Mouse (Mus musculus) bone marrow, adult 2 months (tissue): ENCODE measurements around the gene Ccdc152. TPM values are rescaled to one million over a fixed set of nuclear protein-coding genes. Genes with fewer than 3 reads are reported as not detected.

Experiments
- H3K27ac ChIP-seq: fragments of 200-500 bp; 2 replicates; pipeline ENCODE4 v1.5.1; 2012; ENCODE audit warnings: low read depth, mild to moderate bottlenecking, control low read depth, inconsistent platforms, low read length; ENCODE audit not compliant: control insufficient read depth, poor library complexity, insufficient read depth
- H3K4me1 ChIP-seq: fragments of 200-500 bp; 2 replicates; pipeline ENCODE4 v1.6.1; 2011; ENCODE audit warnings: low read length; ENCODE audit not compliant: control insufficient read depth, insufficient read depth
- H3K4me3 ChIP-seq: fragments of 200-500 bp; replicated peaks from 2 replicates; pipeline ENCODE3; 2011; ENCODE audit warnings: mild to moderate bottlenecking, low read depth, low read length, control low read depth; ENCODE audit not compliant: control insufficient read depth
- CTCF ChIP-seq: fragments of 200-500 bp; IDR thresholded peaks from 2 replicates; pipeline ENCODE4 v1.5.1; 2011; ENCODE audit warnings: low read length, control low read depth; ENCODE audit not compliant: control insufficient read depth, insufficient read depth
- POLR2A ChIP-seq: fragments of 200-500 bp; IDR thresholded peaks from 2 replicates; pipeline ENCODE4 v1.6.1; 2011; ENCODE audit warnings: low read depth, mild to moderate bottlenecking, control low read depth, low read length, borderline replicate concordance; ENCODE audit not compliant: control insufficient read depth
- WGBS: fragments of 180-500 bp; shearing (Covaris S2); methylation state at CpG from one replicate; pipeline ENCODE4 v1.1.7; 2018; 5-methylcytosine and 5-hydroxymethylcytosine counted together
- polyA plus RNA-seq: library from polyadenylated mRNA; stranded (reverse); fragments of >200 nt; gene quantifications from 2 replicates; pipeline ENCODE4 v1.2.4, GENCODE M21; 2011; ENCODE audit warnings: low replicate concordance; ENCODE audit not compliant: missing spikeins, insufficient read depth, insufficient read length

The Ccdc152 gene
- polyA plus RNA-seq, 1 experiment, result not detected

- TF ChIP-seq POLR2A (no peak), CTCF (no peak)
- Histone ChIP-seq H3K4me3 (no peak overlapping the region), H3K27ac (no peak overlapping the region), H3K4me1 (peaks cover 5% of the 10 kb centered on the region)
- WGBS, result 76% methylated on average over 9 of the region's 9 CpGs
These were observed 71.0 kb downstream of the Ccdc152 start for GRCm38 (mm10) chr15:3232168-3232835.

GRCm38 (mm10) chr15:3231004-3231403 lies 72.3 kb downstream of the Ccdc152 start:
- H3K27ac ChIP-seq, result no peak overlapping the region
- TF ChIP-seq POLR2A, result no peak
- TF ChIP-seq CTCF, result no peak
- H3K4me1 ChIP-seq, result peaks cover 5% of the 10 kb centered on the region
- H3K4me3 ChIP-seq, result no peak overlapping the region
- 51% methylated on average over 4 of the region's 4 CpGs for WGBS

Other genes with a start within 250 kb of the Ccdc152 start
- 57.8 and 92.0 TPM in 2 replicates for gene Selenop, start 35.0 kb downstream of the Ccdc152 start, polyA plus RNA-seq